15 mouse cellular contexts compared by ENCODE assay signal in genomic region chr10:70269447-70269787, GRCm38 (mm10). TPM values are rescaled to one million over a fixed set of nuclear protein-coding genes. Genes with fewer than 3 reads are reported as not detected.
"Had no signal": no experiment of that assay in that cellular context is flagged by ENCODE, and none has a peak within 500 bp of the region (broad histone marks: within the 10 kb centered on the region; RNA-seq: fewer than 3 reads in every experiment).

No protein-coding gene starts in this region.

- DNase-seq: kidney, postnatal 25 days; layer of hippocampus, adult 9-11 months; liver, embryonic 13.5 days; liver, postnatal 0 days; thymus, adult 2 months; thymus, postnatal 25 days had no signal

- H3K36me3 ChIP-seq: limb, embryonic 10.5 days; liver, embryonic 13.5 days; midbrain, embryonic 15.5 days; neural tube, embryonic 12.5 days had no signal

- H3K27me3 ChIP-seq: liver, embryonic 13.5 days; megakaryocyte, embryonic 14.5 days; midbrain, embryonic 15.5 days; neural tube, embryonic 12.5 days had no signal

- H3K9me3 ChIP-seq: limb, embryonic 10.5 days; liver, embryonic 13.5 days; midbrain, embryonic 15.5 days; neural tube, embryonic 12.5 days had no signal

- H3K4me1 ChIP-seq: limb, embryonic 10.5 days; liver, embryonic 13.5 days; midbrain, embryonic 15.5 days; neural tube, embryonic 12.5 days had no signal

- H3K4me3 ChIP-seq: limb, embryonic 10.5 days; liver, embryonic 13.5 days; megakaryocyte, embryonic 14.5 days; midbrain, embryonic 15.5 days; neural tube, embryonic 12.5 days had no signal

- H3K9ac ChIP-seq: liver, embryonic 13.5 days; liver, postnatal 0 days; midbrain, embryonic 15.5 days; neural tube, embryonic 12.5 days had no signal

- ATAC-seq: intestine, embryonic 16.5 days; liver, postnatal 0 days; midbrain, embryonic 15.5 days had no signal

- H3K27ac ChIP-seq: limb, embryonic 10.5 days; liver, embryonic 13.5 days; macrophage; midbrain, embryonic 15.5 days; neural tube, embryonic 12.5 days had no signal

- H3K4me2 ChIP-seq: liver, embryonic 13.5 days; midbrain, embryonic 11.5 days; midbrain, embryonic 15.5 days; neural tube, embryonic 12.5 days had no signal

RNA-seq across cellular contexts. Expression of gene Slc16a9, which starts 24.5 kb away (rescaled TPM):
- total RNA-seq: monocyte, adult 5-6 weeks; neutrophil, adult 5-6 weeks had no signal
